Mouse (Mus musculus) C2C12 (cell line): ENCODE data around the gene Gja5.

Source experiments
- CEBPB ChIP-seq: IDR thresholded peaks from one replicate; pipeline ENCODE4 v1.6.1; 2011; ENCODE audit warnings: low read depth, mild to moderate bottlenecking, control low read depth, moderate library complexity
- CTCF ChIP-seq: IDR thresholded peaks from one replicate; pipeline ENCODE4 v1.5.1; 2011; ENCODE audit not compliant: control insufficient read depth, insufficient read depth, insufficient read length
- MAX ChIP-seq: IDR thresholded peaks from one replicate; pipeline ENCODE4 v1.6.1; 2011; ENCODE audit warnings: mild to moderate bottlenecking, control low read depth
- MYOD1 ChIP-seq: IDR thresholded peaks from one replicate; pipeline ENCODE4 v1.6.1; 2011; ENCODE audit warnings: low read depth; ENCODE audit not compliant: control insufficient read depth, insufficient read length
- MYOG ChIP-seq: IDR thresholded peaks from one replicate; pipeline ENCODE4 v1.6.1; 2011; ENCODE audit not compliant: control insufficient read depth, insufficient read length; ENCODE audit errors: extremely low read depth
- USF1 ChIP-seq: IDR thresholded peaks from one replicate; pipeline ENCODE4 v1.6.1; 2011; ENCODE audit warnings: low read depth, mild to moderate bottlenecking, control low read depth, moderate library complexity

- TF ChIP-seq MAX (no peak), CTCF (no peak), USF1 (no peak), CEBPB (no peak), MYOG (no peak), MYOD1 (no peak)
These were observed 143.9 kb downstream of the Gja5 start for GRCm38 (mm10) chr3:97048360-97048759.
